Mouse (Mus musculus) cerebellum, adult 18-20 months (tissue): ENCODE results near the gene Atp2c1.
A peak's percentile ranks its signal among the peaks of the same experiment; 100 is the strongest.

Source experiments
- DNase-seq, 2 experiments: peaks; one replicate each; pipeline ENCODE4 v3.0.0; 2021

Atp2c1 gene

DNA sequence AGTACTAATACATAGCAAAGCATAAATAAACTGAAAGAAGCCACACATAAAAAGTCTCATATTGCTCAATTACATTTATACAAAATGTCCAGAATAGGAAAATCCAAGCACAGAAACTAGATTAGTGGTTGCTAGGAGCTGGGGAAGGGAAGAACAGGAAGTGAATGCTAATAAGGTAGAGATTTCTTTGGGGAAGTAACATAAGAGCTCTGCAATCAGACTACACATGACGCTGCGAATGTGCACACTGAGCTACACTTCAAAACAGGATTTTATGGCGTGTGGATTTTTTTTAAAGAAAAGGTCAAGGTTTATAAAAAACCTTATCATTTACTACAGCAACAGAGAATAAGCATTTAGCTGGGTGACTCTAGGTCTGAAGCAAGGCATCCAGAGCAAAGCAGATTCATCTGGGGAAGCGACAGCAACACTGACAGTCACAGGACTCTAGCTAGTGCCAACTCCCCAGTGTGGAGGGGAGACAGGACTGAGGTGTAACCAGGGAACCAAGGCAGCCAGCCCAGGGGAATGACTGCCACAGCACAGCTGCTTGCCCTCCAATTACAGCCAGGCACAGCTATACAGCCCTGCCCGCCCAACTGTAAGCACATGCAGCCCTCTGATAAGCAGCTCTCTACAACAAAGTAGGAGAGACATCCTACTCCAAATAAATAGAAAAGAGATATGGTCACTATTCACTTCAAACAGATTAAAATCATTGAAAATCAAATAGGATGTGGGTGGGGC, 42.6 kb downstream of the Atp2c1 start:
- peak in 1 of 2 experiments; percentile 12 for DNase-seq

DNA sequence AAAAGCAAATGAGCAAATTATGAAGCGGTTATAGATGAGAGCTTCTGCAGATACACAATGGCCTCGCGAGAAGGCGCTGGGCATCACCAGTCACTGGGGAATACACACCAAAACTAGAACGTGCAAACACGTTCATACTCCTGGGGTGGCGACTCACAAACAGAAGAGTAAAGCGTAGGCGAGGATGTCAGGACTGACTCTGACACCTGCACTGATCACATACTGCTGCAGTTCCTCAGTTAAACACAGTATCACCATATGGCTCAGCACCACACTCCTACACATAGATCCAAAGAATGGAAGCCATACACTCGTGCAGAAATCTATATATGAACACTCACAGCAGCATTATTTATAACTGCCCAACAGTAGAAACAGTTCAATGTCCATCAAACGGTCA, 43.2 kb downstream of the Atp2c1 start:
- no peak for DNase-seq

DNA sequence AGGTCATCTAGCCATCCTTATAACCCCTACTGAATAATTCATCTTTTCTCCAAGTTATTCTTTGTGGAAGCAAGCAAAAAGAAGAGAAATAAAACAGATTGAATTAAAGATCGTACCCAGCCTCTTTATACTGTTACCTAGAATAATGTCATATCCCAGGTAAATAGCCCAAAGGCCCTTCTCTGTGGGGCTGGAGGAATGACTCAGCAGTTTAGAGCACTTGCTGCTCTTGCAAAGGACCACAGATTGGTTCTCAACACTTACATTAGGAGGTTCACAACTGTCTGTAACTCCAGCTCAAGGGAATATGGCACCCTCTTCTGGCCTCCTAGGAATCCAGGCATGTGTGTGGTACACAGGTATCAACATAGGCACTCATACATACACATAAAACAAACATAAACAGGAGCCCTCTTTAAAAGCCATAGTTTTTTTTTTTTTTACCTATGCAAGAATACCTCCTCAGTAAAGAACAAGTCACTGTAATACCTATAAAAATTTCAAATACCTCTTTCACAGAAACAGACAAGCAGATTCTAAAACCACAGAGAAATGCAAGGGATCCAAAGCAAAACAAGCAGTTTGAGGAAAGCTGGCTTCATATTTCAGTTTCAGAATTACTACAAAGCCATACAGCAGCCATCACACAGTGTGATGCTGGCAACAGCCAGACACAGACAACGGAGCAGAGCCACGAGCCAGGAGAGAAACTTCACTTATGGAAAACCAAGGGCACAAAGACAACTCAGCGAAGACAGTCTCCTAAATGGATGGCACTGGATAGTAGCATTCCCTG, 44.2 kb downstream of the Atp2c1 start:
- peak in 1 of 2 experiments; percentile 10 for DNase-seq

DNA sequence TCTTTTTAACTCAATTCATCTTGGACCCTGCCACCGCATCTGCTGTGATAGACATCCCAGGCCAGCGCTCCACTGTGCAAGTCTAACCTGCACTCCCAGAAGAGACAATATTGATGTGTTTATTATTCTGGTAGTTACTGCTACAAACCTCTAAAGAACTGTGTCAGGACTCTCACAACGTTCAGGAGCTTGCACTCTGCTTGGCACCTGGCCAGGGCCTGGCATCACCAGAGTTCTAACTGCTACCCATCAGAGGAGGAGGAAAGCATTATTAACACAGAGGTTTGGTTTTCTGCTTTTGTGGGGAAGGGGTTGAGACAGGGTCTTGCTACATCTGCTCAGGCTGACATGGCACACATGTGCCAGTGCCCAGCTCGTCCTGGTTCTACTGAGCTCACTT, 45.0 kb downstream of the Atp2c1 start:
- peak; percentile 58 to 69 for DNase-seq

DNA sequence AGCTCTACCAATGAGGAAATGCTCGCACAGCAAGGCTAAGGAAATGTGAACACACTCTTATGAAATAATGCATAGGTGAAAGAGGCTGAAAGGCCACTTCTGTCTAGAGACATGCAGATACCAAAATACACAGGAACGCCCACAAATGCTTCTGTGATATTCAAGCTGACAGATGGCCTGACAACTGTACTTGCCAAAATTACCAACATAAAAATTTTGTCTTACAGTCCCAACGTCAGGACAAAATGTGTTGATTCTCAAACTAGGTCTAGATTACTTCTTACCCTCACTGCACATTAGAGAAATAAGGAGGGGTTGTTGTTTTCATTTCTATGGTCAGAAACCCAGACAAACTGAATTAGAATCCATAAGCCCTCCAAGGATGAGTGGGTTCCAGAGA, 51.0 kb downstream of the Atp2c1 start:
- peak; percentile 41 to 52 for DNase-seq

DNA sequence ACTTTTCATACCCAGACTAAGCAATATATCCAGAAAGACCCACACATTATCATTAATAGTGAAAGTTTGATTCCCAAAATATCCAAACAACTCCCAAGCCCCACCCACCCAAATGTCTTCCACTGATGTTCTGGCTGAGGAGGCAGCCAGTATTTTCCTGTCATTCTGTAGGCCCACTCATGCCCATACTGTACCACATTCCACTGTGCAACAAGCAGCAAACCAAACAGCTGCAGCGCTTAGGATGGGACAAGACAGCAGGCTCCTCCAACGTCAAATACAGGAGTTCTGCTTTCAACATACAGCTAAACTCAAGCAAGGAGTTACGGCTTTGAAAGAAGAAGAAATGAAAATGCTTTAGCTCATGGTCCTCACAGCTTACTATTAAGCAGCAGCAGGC, 52.2 kb downstream of the Atp2c1 start:
- DNase-seq: no peak

DNA sequence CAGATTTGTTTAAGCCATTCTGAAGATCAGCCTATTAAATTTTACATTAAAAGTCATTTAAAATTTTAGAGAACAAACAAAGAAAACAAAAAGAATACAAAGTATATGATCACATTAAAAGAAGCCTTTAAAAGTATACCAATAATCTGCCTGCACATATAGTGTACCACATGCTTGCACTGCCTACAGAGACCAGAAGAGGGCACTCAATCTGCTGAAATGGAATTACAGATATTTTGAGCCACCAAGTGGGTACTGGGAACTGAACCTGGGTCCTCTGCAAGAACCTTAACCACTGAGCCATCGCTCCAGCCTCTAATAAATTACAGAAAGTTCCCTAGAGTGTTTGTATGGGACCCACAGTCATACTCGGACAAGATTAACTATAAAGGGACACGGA, 59.3 kb downstream of the Atp2c1 start:
- no peak for DNase-seq

DNA sequence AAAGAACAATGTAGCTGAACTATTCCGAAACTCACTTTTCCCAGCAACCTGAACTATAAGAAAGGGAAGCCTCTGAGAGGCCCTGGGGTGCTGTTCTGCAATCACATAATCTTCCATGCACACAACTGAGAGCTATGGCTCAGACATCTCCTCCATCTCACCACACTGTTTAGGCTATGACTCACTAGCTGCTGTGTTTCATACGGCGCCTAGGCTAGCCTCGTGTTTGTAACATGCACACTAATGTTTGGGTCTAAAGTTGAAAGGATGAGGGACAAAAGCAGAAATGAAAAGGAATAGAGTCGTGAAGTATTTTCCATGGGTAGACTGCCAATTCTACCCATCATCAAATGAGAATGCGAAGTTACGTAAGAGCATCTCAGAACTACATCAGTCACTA, 65.6 kb downstream of the Atp2c1 start:
- no peak for DNase-seq

DNA sequence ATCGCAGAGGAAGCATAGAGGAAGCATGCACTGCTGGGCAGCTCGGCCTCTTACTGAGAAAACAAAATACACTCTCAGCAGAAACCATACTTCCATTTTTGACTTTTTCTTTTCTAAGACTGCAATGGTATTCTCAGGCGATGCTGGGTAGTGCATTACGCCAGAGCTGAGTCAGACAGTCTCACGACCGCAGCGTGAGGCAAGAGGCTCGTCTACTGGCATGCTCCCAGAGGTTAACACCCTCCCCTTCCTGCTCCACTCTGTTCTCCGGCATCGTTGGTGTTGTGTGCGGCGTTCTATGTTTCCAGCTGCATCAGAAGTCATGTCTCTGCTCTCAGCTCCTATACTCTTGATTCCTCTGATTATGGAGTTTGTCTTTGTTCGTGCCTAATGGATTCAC, 68.1 kb downstream of the Atp2c1 start:
- no peak for DNase-seq

DNA sequence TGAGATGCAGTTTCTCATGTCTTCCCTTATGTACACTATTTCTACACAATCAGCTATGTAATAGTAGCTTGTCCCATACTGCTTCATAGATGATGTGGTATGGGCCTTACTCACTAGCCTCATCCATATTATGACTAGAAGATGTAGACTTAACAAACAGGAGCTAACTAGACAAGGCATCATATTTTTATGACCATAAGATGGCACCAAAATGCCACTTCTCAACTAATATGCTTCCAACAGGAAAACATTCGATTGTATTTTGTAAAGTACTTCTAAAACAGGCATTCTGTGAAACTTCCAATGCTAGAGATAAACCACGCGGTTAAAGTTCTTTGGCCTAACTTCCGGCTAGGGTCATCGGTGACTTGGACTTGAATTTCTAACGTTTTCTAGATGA, 118.6 kb downstream of the Atp2c1 start:
- no peak for DNase-seq

DNA sequence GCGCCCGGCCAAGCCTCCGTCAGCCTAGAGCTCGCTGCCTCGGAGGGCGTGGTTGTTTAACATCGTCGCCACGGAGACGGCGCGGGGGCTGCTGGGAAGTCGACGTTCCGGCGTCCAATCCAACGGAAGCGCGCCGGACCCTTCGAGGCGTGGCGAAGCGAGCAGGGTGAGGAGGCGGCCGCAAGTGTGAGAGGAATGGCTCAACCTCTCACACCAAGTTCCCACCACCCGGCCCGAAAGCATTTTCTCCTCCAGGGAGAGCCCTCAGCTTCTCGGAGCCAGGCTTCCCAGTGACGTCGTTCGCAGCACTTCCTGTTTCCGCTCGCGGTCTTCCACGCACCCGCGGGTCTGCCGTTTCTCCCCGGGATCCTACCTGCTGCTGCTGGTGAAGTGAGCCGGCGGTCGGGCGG, 131.9 kb downstream of the Atp2c1 start, which contains the start of the genes Aste1 and Nek11:
Gene Aste1, plus strand, starts transcription at position 175 of the 410 bp plus-strand sequence.
Gene Nek11, minus strand, starts transcription at position 307 of the 410 bp plus-strand sequence.
- peak; percentile 93 for DNase-seq

DNA sequence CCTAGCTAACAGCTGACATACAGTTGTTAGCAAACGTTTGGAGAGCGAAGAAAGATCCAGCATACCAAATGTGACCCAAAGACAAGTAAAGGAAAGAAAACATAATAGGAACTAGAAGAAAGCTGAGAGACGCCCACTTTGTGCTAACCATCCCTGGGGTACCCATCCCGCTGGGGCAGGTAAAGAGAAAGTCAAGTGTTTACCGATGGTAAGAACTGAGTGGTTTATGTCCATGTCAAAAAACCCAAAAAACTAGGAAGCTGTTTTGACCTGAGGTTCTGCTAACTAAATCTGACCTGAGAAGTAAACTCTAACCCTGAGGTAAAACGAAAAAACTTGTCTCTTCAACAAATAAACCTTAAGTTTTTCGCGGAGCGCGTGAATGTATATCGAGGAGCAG, 132.4 kb downstream of the Atp2c1 start:
- no peak for DNase-seq

DNA sequence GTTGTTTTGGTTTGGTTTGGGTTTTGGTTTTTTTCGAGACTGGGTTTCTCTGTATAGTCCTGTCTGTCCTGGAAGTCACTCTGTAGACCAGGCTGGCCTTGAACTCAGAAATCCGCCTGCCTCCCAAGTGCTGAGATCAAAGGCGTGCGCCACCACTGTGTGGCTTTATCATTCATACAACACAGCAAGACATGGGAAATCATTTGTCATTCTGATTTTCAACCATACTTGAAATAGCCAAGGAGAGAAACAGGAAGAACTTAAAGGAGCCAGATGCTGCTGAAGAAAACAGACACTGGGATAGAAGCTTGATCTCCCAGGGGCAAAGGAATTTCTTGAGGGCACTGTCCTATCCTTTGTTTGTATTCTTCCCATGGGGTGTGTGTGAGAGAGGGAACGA, 136.5 kb downstream of the Atp2c1 start:
- no peak for DNase-seq

DNA sequence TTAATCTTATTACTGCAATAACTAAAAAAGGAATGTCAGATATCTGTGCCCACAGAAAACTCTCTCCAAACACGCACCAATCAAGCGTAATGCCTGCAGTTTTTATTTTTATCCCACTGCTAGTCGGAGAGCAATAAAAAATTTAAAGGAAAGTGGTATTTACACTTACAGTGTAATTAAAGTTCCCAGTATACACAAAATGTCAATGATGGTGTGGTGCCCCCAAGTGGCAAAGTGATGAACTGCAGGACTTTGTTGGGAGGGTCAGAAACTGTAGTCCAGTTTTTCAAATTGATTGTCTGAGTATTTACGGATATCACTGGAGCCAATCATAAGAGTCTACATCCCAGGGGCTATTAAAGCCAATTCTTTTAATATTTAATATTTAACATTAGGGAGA, 137.8 kb downstream of the Atp2c1 start:
- DNase-seq: peak; percentile 67 to 73

DNA sequence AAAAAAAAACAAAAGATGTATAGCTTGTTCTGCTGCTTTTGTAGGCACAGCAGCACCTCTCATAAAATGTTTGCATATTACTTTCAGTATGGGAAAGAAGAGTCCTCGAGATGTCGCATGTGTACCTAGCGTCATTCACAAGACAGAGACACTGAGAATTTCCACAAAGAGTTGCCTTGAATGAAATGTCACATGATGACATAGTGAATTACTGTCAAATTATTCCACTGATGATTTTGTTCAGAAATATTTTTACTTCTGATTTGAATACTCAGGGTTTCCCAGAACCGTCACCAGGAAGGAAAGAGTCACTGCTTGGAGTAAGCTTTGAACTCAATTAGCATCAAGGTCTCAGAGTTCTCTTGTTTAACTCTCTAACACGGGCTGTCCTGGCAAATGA, 139.7 kb downstream of the Atp2c1 start:
- DNase-seq: no peak

DNA sequence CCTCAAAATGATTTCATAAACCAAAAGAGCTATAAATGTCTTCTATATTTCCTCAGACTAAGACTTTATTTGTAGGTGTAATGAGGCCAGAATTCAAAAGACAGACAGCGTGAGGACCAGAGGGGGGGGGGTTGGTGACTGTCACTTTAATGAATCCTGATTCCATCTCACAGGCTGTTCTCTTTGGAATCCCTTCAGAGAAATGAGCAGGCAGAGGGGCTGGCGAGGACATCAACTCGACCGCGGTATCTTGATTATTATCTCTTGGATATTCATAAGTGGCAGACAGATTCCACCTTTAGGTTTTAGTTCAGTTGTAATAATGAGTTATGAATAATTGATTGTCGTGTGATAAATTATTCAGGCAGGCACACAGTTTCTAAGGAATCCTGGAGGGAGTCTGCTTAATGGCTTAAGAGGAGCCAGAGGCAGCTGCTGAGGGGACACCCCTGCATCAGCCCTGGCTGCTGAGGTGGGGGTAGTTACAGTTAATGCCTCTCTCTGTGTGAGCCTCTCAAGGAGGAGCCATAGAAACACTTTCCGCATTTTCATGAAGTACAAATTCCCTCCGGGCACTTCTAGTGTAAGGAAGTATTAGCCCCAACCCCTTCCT, 147.5 kb downstream of the Atp2c1 start:
- no peak for DNase-seq

DNA sequence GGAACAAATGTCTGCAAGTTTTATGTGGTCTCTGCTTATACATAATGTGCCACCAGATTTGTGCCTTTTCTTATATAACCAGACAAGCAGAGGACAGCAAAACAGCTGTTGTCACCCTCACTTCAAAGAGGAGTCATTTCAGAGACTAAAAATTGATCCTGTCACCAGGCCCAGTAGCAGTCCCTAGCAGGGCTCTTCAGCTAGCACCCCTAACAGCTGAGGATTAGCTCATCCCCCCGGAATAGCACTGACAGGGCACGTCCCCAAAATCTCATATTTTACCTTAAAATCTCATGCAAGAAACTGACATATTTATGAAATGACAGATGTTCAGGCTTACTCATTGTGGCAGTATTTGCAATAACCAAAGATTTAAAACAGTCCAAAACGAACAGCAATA, 149.5 kb downstream of the Atp2c1 start:
- DNase-seq: no peak

DNA sequence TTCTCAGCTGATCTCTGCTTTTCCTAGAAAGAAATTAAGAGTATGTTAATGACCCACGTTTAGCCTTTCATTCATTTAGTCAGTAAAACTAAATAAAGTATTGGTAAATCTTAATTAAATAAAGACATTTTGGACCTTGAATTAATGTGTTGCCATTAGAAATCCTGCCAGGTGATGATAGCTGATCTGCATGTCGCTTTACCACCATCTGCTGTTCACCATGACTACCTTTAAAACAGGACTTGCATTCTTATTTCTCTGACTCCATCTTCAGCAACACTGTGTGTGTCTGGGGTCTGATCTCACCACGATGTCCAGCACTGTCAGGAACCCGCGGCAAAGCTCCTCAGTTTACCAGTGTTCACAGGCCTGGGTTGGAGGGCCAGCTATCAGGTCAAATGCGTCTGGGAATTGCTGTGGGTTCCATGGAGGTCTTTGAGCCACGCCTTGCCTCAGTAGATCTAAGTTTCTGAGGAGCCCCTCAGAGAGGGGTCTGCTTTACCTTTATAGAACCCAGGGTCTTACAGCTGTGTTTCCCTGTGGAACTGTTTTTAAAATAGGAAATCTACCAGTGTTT, 150.1 kb downstream of the Atp2c1 start:
- no peak for DNase-seq

DNA sequence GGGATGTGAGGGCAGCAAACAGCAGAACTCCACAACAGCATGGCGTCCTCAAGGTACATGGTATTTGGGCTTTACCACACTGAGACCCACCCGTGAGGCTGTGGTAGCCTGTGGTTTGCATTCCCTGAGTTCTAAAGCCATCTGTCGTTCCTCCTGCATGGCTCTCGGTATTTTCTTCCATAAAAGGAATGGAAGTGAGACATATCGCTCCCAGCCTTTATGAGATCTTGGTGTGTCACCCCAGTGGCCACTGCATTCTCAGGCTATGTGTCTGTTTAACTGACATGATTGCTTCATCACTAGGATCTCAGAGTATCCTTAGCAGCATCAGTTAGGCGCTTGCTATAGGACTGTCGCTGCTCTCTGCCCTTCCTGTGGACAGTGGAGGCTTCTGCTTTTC, 150.7 kb downstream of the Atp2c1 start:
- DNase-seq: no peak

DNA sequence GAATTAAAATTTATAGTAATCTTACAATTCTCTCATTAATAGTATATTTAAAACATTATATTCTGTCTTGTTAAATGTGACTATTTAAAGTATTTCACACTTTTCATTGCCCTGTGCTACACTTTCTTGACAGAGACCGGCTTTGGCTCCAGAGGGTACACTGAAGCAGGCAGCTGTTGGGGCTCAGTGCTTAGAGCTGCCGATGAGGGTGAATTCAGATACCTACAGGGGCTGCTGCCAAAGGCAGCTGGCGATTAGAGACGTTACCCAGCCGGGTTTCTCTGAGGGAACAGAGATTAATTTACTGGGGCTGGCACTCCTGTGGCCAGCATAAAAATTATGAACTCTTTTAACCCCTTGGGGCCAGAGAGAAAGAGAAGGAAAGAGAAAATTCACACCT, 152.8 kb downstream of the Atp2c1 start:
- no peak for DNase-seq

DNA sequence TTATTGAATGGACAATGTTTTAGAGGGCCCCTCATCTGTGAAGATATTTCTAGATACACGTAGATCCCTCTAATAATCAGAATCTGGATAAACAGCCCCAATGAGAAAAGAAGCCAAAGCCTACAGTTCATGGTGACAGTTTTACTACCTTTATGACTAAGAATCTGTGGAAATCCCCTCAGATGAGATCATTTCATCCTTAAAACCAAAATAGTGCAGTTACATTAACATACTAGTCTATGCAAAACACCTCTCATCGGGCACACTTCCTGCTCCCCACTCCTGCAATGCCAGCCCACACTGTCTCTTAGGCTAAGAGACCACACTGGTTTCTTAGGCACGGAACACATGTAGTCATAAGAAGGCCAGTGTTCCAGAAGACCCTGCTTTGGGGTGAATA, 158.5 kb downstream of the Atp2c1 start:
- no peak for DNase-seq

DNA sequence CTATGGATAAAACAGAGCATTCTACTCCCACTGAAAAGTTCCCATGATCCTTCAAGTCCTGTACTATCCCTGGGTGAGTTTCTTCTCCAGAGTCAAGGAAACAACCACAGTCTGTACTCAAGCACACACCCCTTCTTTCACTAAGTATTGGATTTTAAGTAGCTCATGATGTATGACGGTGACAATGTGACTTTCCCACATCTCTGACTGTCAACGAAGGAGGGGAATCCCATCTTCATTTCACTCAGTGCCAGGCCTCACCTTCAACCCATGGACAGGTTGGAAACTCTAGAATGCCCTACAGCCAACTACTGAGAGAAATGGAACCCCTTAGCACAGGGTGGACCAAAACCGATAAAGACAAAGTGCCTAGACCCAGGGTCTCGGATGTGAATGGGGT, 160.9 kb downstream of the Atp2c1 start:
- DNase-seq: no peak

DNA sequence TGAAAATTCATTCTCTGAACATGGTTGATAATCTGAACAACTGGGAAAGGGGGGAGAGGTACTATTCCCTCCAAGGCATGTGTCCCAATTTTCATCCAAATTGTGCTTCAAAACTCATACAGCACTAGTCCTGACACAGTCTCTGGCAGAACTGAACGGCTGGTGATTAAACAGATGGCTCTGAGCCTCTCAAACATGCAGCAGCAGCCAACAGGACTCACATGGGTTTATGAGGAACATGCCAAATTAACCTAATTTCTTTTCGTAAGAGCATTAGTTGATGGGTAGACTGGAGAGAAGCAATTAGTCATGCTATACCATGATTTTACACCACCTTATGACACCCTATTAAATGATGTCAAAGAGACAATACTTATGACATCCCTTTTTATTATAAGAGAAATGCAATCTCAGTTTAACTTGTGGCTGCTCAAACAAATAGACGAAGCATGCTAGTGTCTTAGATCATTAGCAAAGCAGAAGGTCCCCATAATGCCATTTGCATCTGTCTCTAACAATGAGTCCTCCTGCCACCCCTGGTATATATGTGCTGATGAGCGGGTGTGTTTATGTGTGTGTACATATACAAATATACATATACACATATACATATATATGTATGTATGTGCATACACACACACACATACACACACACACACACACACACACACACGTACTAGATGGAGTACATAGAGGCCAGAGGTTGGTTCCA, 163.4 kb downstream of the Atp2c1 start:
- DNase-seq: no peak
